Mouse (Mus musculus) forebrain, postnatal 0 days (tissue): ENCODE measurements around the gene Asprv1. TPM values are rescaled to one million over a fixed set of nuclear protein-coding genes. Genes with fewer than 3 reads are reported as not detected.

Source experiments
- ATAC-seq: fragments of 200-750 bp; cut with Nextera tagmentation; 2 replicates; pipeline ENCODE4 v1.8.0; 2017; ENCODE audit warnings: mild to moderate bottlenecking, moderate library complexity
- DNase-seq: peaks from one replicate; pipeline ENCODE4 v3.0.0-alpha.2; 2015
- H3K27ac ChIP-seq: fragments of 300-500 bp; sonication (generic); 2 replicates; pipeline ENCODE4 v1.5.1; 2014; ENCODE audit warnings: low read depth, mild to moderate bottlenecking, antibody characterized with exemption, low read length, moderate library complexity, mixed read lengths
- H3K27me3 ChIP-seq: fragments of 300-500 bp; sonication (generic); 2 replicates; pipeline ENCODE4 v1.6.1; 2014; ENCODE audit warnings: mild to moderate bottlenecking, low read length, mixed read lengths; ENCODE audit not compliant: insufficient read depth
- H3K36me3 ChIP-seq: fragments of 300-500 bp; sonication (generic); 2 replicates; pipeline ENCODE4 v1.6.1; 2014; ENCODE audit warnings: mild to moderate bottlenecking, moderate library complexity; ENCODE audit not compliant: insufficient read depth
- H3K4me1 ChIP-seq: fragments of 300-500 bp; sonication (generic); 2 replicates; pipeline ENCODE4 v1.6.1; 2014; ENCODE audit warnings: antibody characterized with exemption; ENCODE audit not compliant: insufficient read depth
- H3K4me2 ChIP-seq: fragments of 300-500 bp; sonication (generic); 2 replicates; pipeline ENCODE4 v1.6.1; 2014; ENCODE audit warnings: low read depth, mild to moderate bottlenecking, moderate library complexity
- H3K4me3 ChIP-seq: fragments of 300-500 bp; sonication (generic); 2 replicates; pipeline ENCODE4 v1.5.1; 2014; ENCODE audit warnings: low read depth, low read length, mixed read lengths
- H3K9ac ChIP-seq: fragments of 300-500 bp; sonication (generic); 2 replicates; pipeline ENCODE4 v1.6.1; 2014; ENCODE audit warnings: mild to moderate bottlenecking
- H3K9me3 ChIP-seq: fragments of 300-500 bp; sonication (generic); 2 replicates; pipeline ENCODE4 v1.6.1; 2016; ENCODE audit warnings: low read length
- CTCF ChIP-seq: sonication (generic); IDR thresholded peaks from 2 replicates; pipeline ENCODE4 v1.5.1; 2016; ENCODE audit warnings: antibody characterized with exemption, control low read depth, low read depth
- WGBS: fragments of 180-500 bp; shearing (Covaris S2); extraction: QIAGEN DNeasy Blood & Tissue Kit; methylation state at CpG from one replicate; pipeline ENCODE4 v1.1.7; 2014; 5-methylcytosine and 5-hydroxymethylcytosine counted together
- polyA plus RNA-seq: library from polyadenylated mRNA; unstranded; fragments of >200 nt; fragmentation: Nextera tagmentation; extraction: Ambion mirVana; gene quantifications from 2 replicates; pipeline ENCODE4 v1.2.1, GENCODE M21; 2015
- total RNA-seq: library from RNA; depleted of rRNA; stranded (reverse); fragments of >200 nt; gene quantifications from 2 replicates; pipeline ENCODE4 v1.2.3, GENCODE M21; 2014; rRNA removed

Asprv1 gene
- total RNA-seq: 1.8 and 3.2 TPM in 2 replicates
- 1.6 TPM in 2 replicates for polyA plus RNA-seq

GRCm38 (mm10) chr6:86627946-86628345 lies at the start of gene Asprv1:
Asprv1 (plus strand) TSS chr6:86628164.
- WGBS: 48% methylated on average over 10 of the region's 10 CpGs
- TF ChIP-seq CTCF: no peak
- no peak within 1 kb of the TSS for H3K4me2 ChIP-seq
- no peaks in the 10 kb centered on the region for H3K27me3 ChIP-seq
- H3K36me3 ChIP-seq: no peaks in the 10 kb centered on the region
- ATAC-seq (no peak), DNase-seq (no peak)
- H3K27ac ChIP-seq: no peak within 1 kb of the TSS
- H3K9ac ChIP-seq: no peak within 1 kb of the TSS
- no peaks in the 10 kb centered on the region for H3K9me3 ChIP-seq
- no peak within 1 kb of the TSS for H3K4me3 ChIP-seq
- no peaks in the 10 kb centered on the region for H3K4me1 ChIP-seq

GRCm38 (mm10) chr6:86578396-86578795 lies 49.6 kb upstream of the Asprv1 start:
- no peak overlapping the region for H3K4me2 ChIP-seq
- H3K9me3 ChIP-seq: no peaks in the 10 kb centered on the region
- no peaks in the 10 kb centered on the region for H3K4me1 ChIP-seq
- TF ChIP-seq CTCF: no peak
- H3K27me3 ChIP-seq: no peaks in the 10 kb centered on the region
- H3K27ac ChIP-seq: no peak overlapping the region
- ATAC-seq (no peak), DNase-seq (no peak)
- H3K4me3 ChIP-seq: no peak overlapping the region
- H3K36me3 ChIP-seq: no peaks in the 10 kb centered on the region
- no peak overlapping the region for H3K9ac ChIP-seq
- 56% methylated on average over 2 of the region's 2 CpGs for WGBS

GRCm38 (mm10) chr6:86579066-86579784 lies 48.7 kb upstream of the Asprv1 start:
- ATAC-seq: peak; percentile 50; the same call in 1 of the 2 replicates
- H3K9ac ChIP-seq: no peak overlapping the region
- H3K27ac ChIP-seq: peak overlapping the region; percentile 64; the same call in 1 of the 2 replicates
- H3K4me2 ChIP-seq: no peak overlapping the region
- H3K4me1 ChIP-seq: peaks cover 4% of the 10 kb centered on the region; the same call in 1 of the 2 replicates
- TF ChIP-seq CTCF: no peak
- H3K4me3 ChIP-seq: no peak overlapping the region
- WGBS: 57% methylated on average over 2 of the region's 2 CpGs
- H3K9me3 ChIP-seq: no peaks in the 10 kb centered on the region
- no peaks in the 10 kb centered on the region for H3K36me3 ChIP-seq
- H3K27me3 ChIP-seq: no peaks in the 10 kb centered on the region
- no peak for DNase-seq

- WGBS: 83% methylated on average over 3 of the region's 3 CpGs
- Histone ChIP-seq H3K27me3 (no peaks in the 10 kb centered on the region), H3K9me3 (no peaks in the 10 kb centered on the region), H3K36me3 (no peaks in the 10 kb centered on the region), H3K4me3 (no peak overlapping the region), H3K4me1 (peaks cover 11% of the 10 kb centered on the region; the same call in 1 of the 2 replicates), H3K4me2 (no peak overlapping the region), H3K27ac (no peak overlapping the region), H3K9ac (no peak overlapping the region)
- ATAC-seq: no peak
- TF ChIP-seq CTCF: no peak
- no peak for DNase-seq
These were observed 48.0 kb upstream of the Asprv1 start for GRCm38 (mm10) chr6:86579926-86580325.

- Histone ChIP-seq H3K4me3 (no peak overlapping the region), H3K4me1 (peaks cover 11% of the 10 kb centered on the region; the same call in 1 of the 2 replicates), H3K27ac (no peak overlapping the region), H3K9me3 (no peaks in the 10 kb centered on the region), H3K36me3 (no peaks in the 10 kb centered on the region), H3K27me3 (no peaks in the 10 kb centered on the region), H3K9ac (no peak overlapping the region), H3K4me2 (no peak overlapping the region)
- ATAC-seq: no peak
- 90% methylated on average over 3 of the region's 3 CpGs for WGBS
- DNase-seq: no peak
- TF ChIP-seq CTCF: no peak
These were observed 44.8 kb upstream of the Asprv1 start for GRCm38 (mm10) chr6:86583141-86583540.

- 91% methylated on average over 8 of the region's 8 CpGs for WGBS
- Histone ChIP-seq H3K27ac (peak overlapping the region; percentile 91), H3K9ac (no peak overlapping the region), H3K4me1 (peaks cover 11% of the 10 kb centered on the region; the same call in 1 of the 2 replicates), H3K27me3 (no peaks in the 10 kb centered on the region), H3K4me2 (no peak overlapping the region), H3K36me3 (no peaks in the 10 kb centered on the region), H3K4me3 (no peak overlapping the region), H3K9me3 (no peaks in the 10 kb centered on the region)
- TF ChIP-seq CTCF: no peak
- DNase-seq (no peak), ATAC-seq (no peak)
These were observed 44.3 kb upstream of the Asprv1 start for GRCm38 (mm10) chr6:86583601-86584215.
